Mouse (Mus musculus): ENCODE measurements around the gene Acacb. TPM values are rescaled to one million over a fixed set of nuclear protein-coding genes. Genes with fewer than 3 reads are reported as not detected.

Acacb gene
- polyA plus RNA-seq, 1 experiment from 2014 or later: 4.5 TPM

DNA sequence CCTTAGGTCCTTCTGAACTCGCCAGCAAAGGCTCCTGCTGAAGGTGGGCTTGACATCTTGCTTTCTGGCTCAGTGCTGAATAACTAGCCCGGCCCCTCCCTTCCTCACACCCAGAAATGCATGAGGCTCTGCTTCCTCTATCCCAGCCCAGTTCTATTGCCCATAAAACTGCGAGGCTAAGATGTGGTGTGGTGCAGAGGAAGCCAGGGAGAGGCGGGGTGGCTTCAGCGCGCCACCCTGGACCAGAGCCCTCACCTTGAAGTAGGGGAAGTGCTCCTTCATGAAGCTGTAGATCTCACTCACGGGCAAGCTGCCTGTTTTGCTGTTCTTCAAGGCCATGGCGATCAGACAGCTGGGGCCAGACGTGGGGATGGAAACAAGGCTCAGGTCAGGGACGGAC lies 113.2 kb downstream of the Acacb start:
- H3K4me1 ChIP-seq (ENCODE audit: control insufficient read depth, insufficient read depth, low read length): peaks cover 5% of the 10 kb centered on the region; the same call in 1 of the 2 replicates
- H3K9me3 ChIP-seq (ENCODE audit: control insufficient read depth, low read length): no peaks in the 10 kb centered on the region
- no peak for ATAC-seq (ENCODE audit: insufficient number of reproducible peaks, low FRiP score, low TSS enrichment, low read depth)
- no peaks in the 10 kb centered on the region for H3K27me3 ChIP-seq (ENCODE audit: control insufficient read depth, insufficient read depth, low read length)
- 69% methylated on average over 10 of the region's 10 CpGs for WGBS
- no peak overlapping the region for H3K27ac ChIP-seq (replicated peaks; ENCODE audit: low read depth, low read length)
- no peak overlapping the region for H3K9ac ChIP-seq (ENCODE audit: low read length)
- no peak for DNase-seq (ENCODE audit: low spot score)
- H3K4me2 ChIP-seq (ENCODE audit: low read depth, severe bottlenecking): no peak overlapping the region
- H3K4me3 ChIP-seq (ENCODE audit: low read depth, low read length): no peak overlapping the region
- no peaks in the 10 kb centered on the region for H3K36me3 ChIP-seq (ENCODE audit: control insufficient read depth, insufficient read depth, low read length)

- H3K9me3 ChIP-seq (ENCODE audit: control insufficient read depth, low read length): no peaks in the 10 kb centered on the region
- H3K27ac ChIP-seq (replicated peaks; ENCODE audit: low read depth, low read length): no peak overlapping the region
- H3K4me1 ChIP-seq (ENCODE audit: control insufficient read depth, insufficient read depth, low read length): peaks cover 5% of the 10 kb centered on the region; the same call in 1 of the 2 replicates
- H3K9ac ChIP-seq (ENCODE audit: low read length): no peak overlapping the region
- no peaks in the 10 kb centered on the region for H3K27me3 ChIP-seq (ENCODE audit: control insufficient read depth, insufficient read depth, low read length)
- no peak overlapping the region for H3K4me3 ChIP-seq (ENCODE audit: low read depth, low read length)
- DNase-seq (ENCODE audit: low spot score) (no peak), ATAC-seq (ENCODE audit: insufficient number of reproducible peaks, low FRiP score, low TSS enrichment, low read depth) (no peak)
- H3K36me3 ChIP-seq (ENCODE audit: control insufficient read depth, insufficient read depth, low read length): no peaks in the 10 kb centered on the region
- H3K4me2 ChIP-seq (ENCODE audit: low read depth, severe bottlenecking): no peak overlapping the region
These were observed 115.2 kb downstream of the Acacb start for GRCm38 (mm10) chr5:114261494-114261893.

- Histone ChIP-seq H3K27me3 (ENCODE audit: control insufficient read depth, insufficient read depth, low read length) (peaks cover 4% of the 10 kb centered on the region; the same call in 1 of the 2 replicates), H3K36me3 (ENCODE audit: control insufficient read depth, insufficient read depth, low read length) (no peaks in the 10 kb centered on the region), H3K9ac (ENCODE audit: low read length) (no peak overlapping the region), H3K9me3 (ENCODE audit: control insufficient read depth, low read length) (no peaks in the 10 kb centered on the region), H3K4me3 (ENCODE audit: low read depth, low read length) (no peak overlapping the region), H3K4me1 (ENCODE audit: control insufficient read depth, insufficient read depth, low read length) (no peaks in the 10 kb centered on the region), H3K4me2 (ENCODE audit: low read depth, severe bottlenecking) (no peak overlapping the region), H3K27ac (replicated peaks; ENCODE audit: low read depth, low read length) (no peak overlapping the region)
- ATAC-seq (ENCODE audit: insufficient number of reproducible peaks, low FRiP score, low TSS enrichment, low read depth): no peak
- no peak for DNase-seq (ENCODE audit: low spot score)
- 80% methylated on average over 8 of the region's 8 CpGs for WGBS
These were observed 117.7 kb downstream of the Acacb start for GRCm38 (mm10) chr5:114264030-114264459.

DNA sequence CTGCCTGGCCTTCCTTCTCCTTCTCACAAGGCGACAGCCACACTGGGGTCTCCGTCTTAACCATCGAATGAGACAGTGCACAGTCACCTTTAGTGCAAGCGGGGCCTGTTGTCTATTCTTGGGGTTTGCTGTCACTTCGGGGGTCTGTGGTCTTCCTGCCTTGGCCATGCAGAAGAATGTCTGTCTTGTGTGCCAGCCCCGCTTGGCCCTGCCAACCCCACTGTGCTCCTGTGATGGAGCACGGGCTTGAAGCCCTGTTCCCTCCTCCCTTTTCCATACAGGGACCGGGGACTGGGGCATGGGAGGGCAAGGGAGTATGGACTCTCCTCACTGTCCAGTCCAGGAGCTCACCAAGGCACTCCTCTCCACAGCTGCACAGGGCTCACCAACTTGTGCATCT lies 118.5 kb downstream of the Acacb start:
- Histone ChIP-seq H3K36me3 (ENCODE audit: control insufficient read depth, insufficient read depth, low read length) (no peaks in the 10 kb centered on the region), H3K4me1 (ENCODE audit: control insufficient read depth, insufficient read depth, low read length) (peaks cover 2% of the 10 kb centered on the region; the same call in 1 of the 2 replicates), H3K4me2 (ENCODE audit: low read depth, severe bottlenecking) (no peak overlapping the region), H3K4me3 (ENCODE audit: low read depth, low read length) (no peak overlapping the region), H3K27ac (replicated peaks; ENCODE audit: low read depth, low read length) (no peak overlapping the region), H3K9ac (ENCODE audit: low read length) (no peak overlapping the region), H3K27me3 (ENCODE audit: control insufficient read depth, insufficient read depth, low read length) (peaks cover 4% of the 10 kb centered on the region; the same call in 1 of the 2 replicates), H3K9me3 (ENCODE audit: control insufficient read depth, low read length) (no peaks in the 10 kb centered on the region)
- ATAC-seq (ENCODE audit: insufficient number of reproducible peaks, low FRiP score, low TSS enrichment, low read depth): no peak
- 87% methylated on average over 8 of the region's 8 CpGs for WGBS
- no peak for DNase-seq (ENCODE audit: low spot score)

DNA sequence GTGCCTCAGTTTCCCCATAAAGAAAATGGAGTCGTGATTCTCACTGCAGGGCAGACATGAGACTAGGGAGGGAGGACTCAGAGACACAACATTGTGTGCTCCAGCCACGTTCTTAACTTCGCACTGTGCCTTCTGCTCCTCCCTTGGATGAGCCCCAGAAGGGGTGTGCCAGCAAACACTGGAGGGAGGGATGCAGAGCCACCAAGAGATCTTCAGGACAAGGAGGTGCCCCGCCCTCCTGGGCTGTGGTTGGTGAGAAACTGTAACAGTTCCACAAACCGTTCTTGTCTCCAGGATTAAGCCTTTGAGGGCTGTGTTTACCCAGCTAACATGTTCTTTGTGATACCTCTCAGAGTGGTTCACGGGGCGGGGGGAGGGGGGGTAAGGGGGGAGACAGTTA lies 122.3 kb downstream of the Acacb start:
- Histone ChIP-seq H3K9ac (ENCODE audit: low read length) (no peak overlapping the region), H3K4me3 (ENCODE audit: low read depth, low read length) (no peak overlapping the region), H3K27me3 (ENCODE audit: control insufficient read depth, insufficient read depth, low read length) (peaks cover 34% of the 10 kb centered on the region), H3K4me2 (ENCODE audit: low read depth, severe bottlenecking) (no peak overlapping the region), H3K4me1 (ENCODE audit: control insufficient read depth, insufficient read depth, low read length) (peaks cover 11% of the 10 kb centered on the region), H3K27ac (replicated peaks; ENCODE audit: low read depth, low read length) (no peak overlapping the region), H3K9me3 (ENCODE audit: control insufficient read depth, low read length) (no peaks in the 10 kb centered on the region), H3K36me3 (ENCODE audit: control insufficient read depth, insufficient read depth, low read length) (no peaks in the 10 kb centered on the region)
- 47% methylated on average over 7 of the region's 7 CpGs for WGBS
- ATAC-seq (ENCODE audit: insufficient number of reproducible peaks, low FRiP score, low TSS enrichment, low read depth) (no peak), DNase-seq (ENCODE audit: low spot score) (no peak)

GRCm38 (mm10) chr5:114269499-114269898 lies 123.2 kb downstream of the Acacb start:
- ATAC-seq (ENCODE audit: insufficient number of reproducible peaks, low FRiP score, low TSS enrichment, low read depth): no peak

DNA sequence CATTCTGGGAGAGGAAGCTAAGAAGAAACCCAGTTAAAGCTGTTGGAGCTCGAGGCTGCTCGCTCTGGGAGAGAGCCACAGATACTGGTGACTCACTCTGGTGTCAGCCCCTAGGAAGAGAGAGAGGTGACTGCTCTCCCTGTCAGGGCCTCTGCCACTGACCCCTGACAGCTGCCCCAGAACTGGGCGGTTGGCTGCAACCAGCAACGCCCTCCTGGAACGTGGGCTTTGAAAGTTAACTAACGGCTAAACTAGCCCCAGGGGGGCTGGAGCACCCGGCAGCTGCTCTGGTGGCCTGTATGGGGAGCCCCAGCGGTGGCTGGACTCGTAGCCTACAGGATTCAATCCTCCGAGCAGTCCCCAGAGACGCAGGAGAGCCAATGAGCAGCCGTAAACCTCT lies 123.6 kb downstream of the Acacb start:
- H3K4me2 ChIP-seq (ENCODE audit: low read depth, severe bottlenecking): no peak overlapping the region
- H3K27me3 ChIP-seq (ENCODE audit: control insufficient read depth, insufficient read depth, low read length): peaks cover 47% of the 10 kb centered on the region

More at GRCm38 (mm10) chr5:114269499-114269898, 123.2 kb downstream of the Acacb start:
- no peak for DNase-seq (ENCODE audit: low spot score)
- H3K4me1 ChIP-seq (ENCODE audit: control insufficient read depth, insufficient read depth, low read length): peaks cover 15% of the 10 kb centered on the region
- no peak overlapping the region for H3K9ac ChIP-seq (ENCODE audit: low read length)
- H3K27me3 ChIP-seq (ENCODE audit: control insufficient read depth, insufficient read depth, low read length): peaks cover 43% of the 10 kb centered on the region
- H3K4me2 ChIP-seq (ENCODE audit: low read depth, severe bottlenecking): no peak overlapping the region
- no peak overlapping the region for H3K4me3 ChIP-seq (ENCODE audit: low read depth, low read length)
- H3K27ac ChIP-seq (replicated peaks; ENCODE audit: low read depth, low read length): no peak overlapping the region
- H3K36me3 ChIP-seq (ENCODE audit: control insufficient read depth, insufficient read depth, low read length): no peaks in the 10 kb centered on the region
- 63% methylated on average over 7 of the region's 7 CpGs for WGBS
- no peaks in the 10 kb centered on the region for H3K9me3 ChIP-seq (ENCODE audit: control insufficient read depth, low read length)

DNA sequence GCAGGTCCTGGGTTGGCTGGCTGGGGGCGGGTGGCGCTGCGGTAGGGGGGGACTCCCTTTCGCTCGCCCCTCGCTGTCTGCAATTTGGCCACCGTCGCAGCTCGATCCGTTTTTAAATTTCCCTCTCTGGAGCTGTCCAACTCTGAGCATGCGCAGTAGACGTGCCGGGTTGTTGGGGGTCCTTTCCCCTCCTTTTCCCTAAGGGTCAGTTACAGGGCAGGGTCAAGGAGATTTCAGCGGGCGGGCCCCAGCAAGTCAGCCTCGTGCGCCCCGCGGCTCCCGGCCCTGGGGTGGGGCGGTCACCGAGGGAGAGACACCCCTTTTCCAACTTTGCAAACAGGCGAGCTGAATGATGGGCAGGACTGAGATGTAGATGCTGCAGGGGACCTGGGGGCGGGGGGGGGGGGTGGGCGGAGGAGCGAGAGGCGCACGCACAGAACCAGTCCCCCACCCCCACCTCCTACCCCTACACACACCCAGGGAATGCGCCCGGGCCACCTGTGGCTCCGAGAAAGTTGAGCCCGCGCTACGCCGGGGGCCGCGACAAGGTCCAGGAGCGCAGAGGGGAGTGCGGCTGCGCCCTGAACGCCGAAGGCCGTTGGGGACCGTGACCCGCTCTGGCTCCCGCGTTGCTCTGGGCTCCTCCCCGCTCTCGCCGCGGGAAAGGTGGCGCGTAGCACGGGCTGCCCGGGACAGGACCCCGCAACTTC lies 127.5 kb downstream of the Acacb start, which contains the start of gene Foxn4:
Gene Foxn4 (minus strand): TSS at position 115 of the 710 bp plus-strand sequence.
- Histone ChIP-seq H3K9ac (ENCODE audit: low read length) (no peak within 1 kb of the TSS), H3K27ac (replicated peaks; ENCODE audit: low read depth, low read length) (no peak within 1 kb of the TSS), H3K4me3 (ENCODE audit: low read depth, low read length) (peak within 1 kb of the TSS; percentile 42), H3K36me3 (ENCODE audit: control insufficient read depth, insufficient read depth, low read length) (no peaks in the 10 kb centered on the region), H3K4me2 (ENCODE audit: low read depth, severe bottlenecking) (peak within 1 kb of the TSS; percentile 70), H3K4me1 (ENCODE audit: control insufficient read depth, insufficient read depth, low read length) (peaks cover 15% of the 10 kb centered on the region), H3K9me3 (ENCODE audit: control insufficient read depth, low read length) (no peaks in the 10 kb centered on the region), H3K27me3 (ENCODE audit: control insufficient read depth, insufficient read depth, low read length) (peaks cover 68% of the 10 kb centered on the region)
- ATAC-seq (ENCODE audit: insufficient number of reproducible peaks, low FRiP score, low TSS enrichment, low read depth) (peak; percentile 51; the same call in 1 of the 2 replicates), DNase-seq (ENCODE audit: low spot score) (peak; percentile 64)
- under 1% methylated on average over 49 of the region's 56 CpGs for WGBS

More for the DNA sequence above, 123.6 kb downstream of the Acacb start:
- Histone ChIP-seq H3K9ac (ENCODE audit: low read length) (peak overlapping the region; percentile 12; the same call in 1 of the 2 replicates), H3K27ac (replicated peaks; ENCODE audit: low read depth, low read length) (no peak overlapping the region), H3K4me1 (ENCODE audit: control insufficient read depth, insufficient read depth, low read length) (peaks cover 15% of the 10 kb centered on the region), H3K9me3 (ENCODE audit: control insufficient read depth, low read length) (no peaks in the 10 kb centered on the region), H3K4me3 (ENCODE audit: low read depth, low read length) (no peak overlapping the region), H3K36me3 (ENCODE audit: control insufficient read depth, insufficient read depth, low read length) (no peaks in the 10 kb centered on the region)
- WGBS: 21% methylated on average over 12 of the region's 12 CpGs
- DNase-seq (ENCODE audit: low spot score): no peak
- no peak for ATAC-seq (ENCODE audit: insufficient number of reproducible peaks, low FRiP score, low TSS enrichment, low read depth)

Measured in limb, embryonic 11.5 days (tissue).